In genomic region chr8:91806720-91807241, GRCm38 (mm10) we compare ENCODE assay signal across 11 mouse cellular contexts. TPM values are rescaled to one million over a fixed set of nuclear protein-coding genes. Genes with fewer than 3 reads are reported as not detected.
DNase-seq lines count a peak whose midpoint lies in the region; ATAC-seq and TF ChIP-seq lines count a peak whose summit lies in the region.
"Had no signal": no experiment of that assay in that cellular context is flagged by ENCODE, and none has a peak within 500 bp of the region (broad histone marks: within the 10 kb centered on the region; RNA-seq: fewer than 3 reads in every experiment).

No protein-coding gene starts in this region.

- no peak for ATAC-seq in intestine, embryonic 14.5 days (replicated peaks; ENCODE audit: low FRiP score, low TSS enrichment, low read depth)
- no peak for ATAC-seq in intestine, embryonic 15.5 days
- no peak for ATAC-seq in hindbrain, embryonic 16.5 days
- no peak for ATAC-seq in lung, embryonic 14.5 days (ENCODE audit: insufficient read depth)
- ATAC-seq in neural tube, embryonic 12.5 days (ENCODE audit: low FRiP score, low read depth), result no peak
- ATAC-seq in megakaryocyte-erythroid progenitor cell, adult 5-6 weeks (replicated peaks; ENCODE audit: low FRiP score, low TSS enrichment, poor library complexity, severe bottlenecking), result no peak

- H3K27me3 ChIP-seq in intestine, embryonic 14.5 days (replicated peaks; ENCODE audit: control insufficient read depth, insufficient read depth, low read length), result peaks cover 79% of the 10 kb centered on the region
- peaks cover 78% of the 10 kb centered on the region for H3K27me3 ChIP-seq in intestine, embryonic 15.5 days (replicated peaks)
- H3K27me3 ChIP-seq in hindbrain, embryonic 16.5 days (replicated peaks; ENCODE audit: control insufficient read depth, insufficient read depth, low read length), result peaks cover 28% of the 10 kb centered on the region
- peaks cover 74% of the 10 kb centered on the region for H3K27me3 ChIP-seq in lung, embryonic 14.5 days (ENCODE audit: insufficient read depth, low read length)
- H3K27me3 ChIP-seq in neural tube, embryonic 12.5 days (replicated peaks), result peaks cover 58% of the 10 kb centered on the region

- H3K27ac ChIP-seq in intestine, embryonic 14.5 days (ENCODE audit: low read depth), result no peak overlapping the region
- H3K27ac ChIP-seq in intestine, embryonic 15.5 days, result no peak overlapping the region
- 0 out of 2 replicates have a peak overlapping the region, but pooled peaks have one; percentile 23 for H3K27ac ChIP-seq in hindbrain, embryonic 16.5 days (ENCODE audit: low read depth, low read length)
- H3K27ac ChIP-seq in lung, embryonic 14.5 days (ENCODE audit: low read depth), result peak overlapping the region; percentile 84
- H3K27ac ChIP-seq in neural tube, embryonic 12.5 days, result no peak overlapping the region
- H3K27ac ChIP-seq: limb, embryonic 15.5 days had no signal

- no peaks in the 10 kb centered on the region for H3K36me3 ChIP-seq in intestine, embryonic 14.5 days (ENCODE audit: control insufficient read depth, insufficient read depth, low read length)
- H3K36me3 ChIP-seq in intestine, embryonic 15.5 days, result no peaks in the 10 kb centered on the region
- no peaks in the 10 kb centered on the region for H3K36me3 ChIP-seq in hindbrain, embryonic 16.5 days (ENCODE audit: control insufficient read depth, insufficient read depth, low read length)
- no peaks in the 10 kb centered on the region for H3K36me3 ChIP-seq in lung, embryonic 14.5 days (ENCODE audit: insufficient read depth)
- H3K36me3 ChIP-seq in neural tube, embryonic 12.5 days, result no peaks in the 10 kb centered on the region
- H3K36me3 ChIP-seq: limb, embryonic 15.5 days had no signal

- DNase-seq in intestine, embryonic 14.5 days (ENCODE audit: low spot score), result peak; percentile 58
- DNase-seq in lung, embryonic 14.5 days, result peak; percentile 60
- DNase-seq in right cerebral cortex, postnatal 14 days, result no peak
- DNase-seq in cerebellum, adult 9-11 months, result no peak
- DNase-seq: adrenal gland, postnatal 10 days; cerebellum, postnatal 25 days had no signal

- H3K4me3 ChIP-seq in intestine, embryonic 14.5 days (ENCODE audit: low read depth, low read length), result no peak overlapping the region
- H3K4me3 ChIP-seq in intestine, embryonic 15.5 days (replicated peaks), result no peak overlapping the region
- H3K4me3 ChIP-seq in hindbrain, embryonic 16.5 days (ENCODE audit: low read length), result no peak overlapping the region
- peak overlapping the region; percentile 41 for H3K4me3 ChIP-seq in lung, embryonic 14.5 days (ENCODE audit: low read depth, low read length)
- 0 out of 2 replicates have a peak overlapping the region, but pooled peaks have one; percentile 17 for H3K4me3 ChIP-seq in neural tube, embryonic 12.5 days

- peaks cover 6% of the 10 kb centered on the region; the same call in 1 of the 2 replicates for H3K4me1 ChIP-seq in intestine, embryonic 14.5 days (replicated peaks; ENCODE audit: control insufficient read depth, insufficient read depth, low read length)
- peaks cover 20% of the 10 kb centered on the region for H3K4me1 ChIP-seq in intestine, embryonic 15.5 days (replicated peaks)
- peaks cover 19% of the 10 kb centered on the region for H3K4me1 ChIP-seq in hindbrain, embryonic 16.5 days (ENCODE audit: control insufficient read depth, insufficient read depth, low read depth, low read length)
- no peaks in the 10 kb centered on the region for H3K4me1 ChIP-seq in lung, embryonic 14.5 days (ENCODE audit: insufficient read depth)
- peaks cover 48% of the 10 kb centered on the region for H3K4me1 ChIP-seq in neural tube, embryonic 12.5 days

- H3K9ac ChIP-seq in intestine, embryonic 14.5 days (ENCODE audit: low read length), result no peak overlapping the region
- no peak overlapping the region for H3K9ac ChIP-seq in intestine, embryonic 15.5 days
- H3K9ac ChIP-seq in hindbrain, embryonic 16.5 days (ENCODE audit: low read depth, low read length), result peak overlapping the region; percentile 28; the same call in 1 of the 2 replicates
- H3K9ac ChIP-seq in lung, embryonic 14.5 days, result peak overlapping the region; percentile 89
- 0 out of 2 replicates have a peak overlapping the region, but pooled peaks have one; percentile 26 for H3K9ac ChIP-seq in neural tube, embryonic 12.5 days
- H3K9ac ChIP-seq: limb, embryonic 15.5 days had no signal

- no peaks in the 10 kb centered on the region for H3K9me3 ChIP-seq in intestine, embryonic 14.5 days (ENCODE audit: control insufficient read depth, low read length)
- H3K9me3 ChIP-seq in intestine, embryonic 15.5 days, result no peaks in the 10 kb centered on the region
- no peaks in the 10 kb centered on the region for H3K9me3 ChIP-seq in hindbrain, embryonic 16.5 days (ENCODE audit: control insufficient read depth, low read length)
- H3K9me3 ChIP-seq in lung, embryonic 14.5 days (ENCODE audit: low read depth, low read length), result no peaks in the 10 kb centered on the region
- H3K9me3 ChIP-seq in neural tube, embryonic 12.5 days, result no peaks in the 10 kb centered on the region
- H3K9me3 ChIP-seq: limb, embryonic 15.5 days had no signal

- WGBS in intestine, embryonic 14.5 days, result 8% methylated on average over 12 of the region's 12 CpGs
- WGBS in intestine, embryonic 15.5 days, result 9% methylated on average over 12 of the region's 12 CpGs
- 18% methylated on average over 12 of the region's 12 CpGs for WGBS in hindbrain, embryonic 16.5 days
- 8% methylated on average over 12 of the region's 12 CpGs for WGBS in lung, embryonic 14.5 days
- WGBS in neural tube, embryonic 12.5 days, result 8% methylated on average over 12 of the region's 12 CpGs

- no peak for TF ChIP-seq CTCF in lung, embryonic 14.5 days (IDR thresholded peaks at IDR 0.05; ENCODE audit: low read depth)

- H3K4me2 ChIP-seq in intestine, embryonic 14.5 days (ENCODE audit: low read length), result no peak overlapping the region
- no peak overlapping the region for H3K4me2 ChIP-seq in intestine, embryonic 15.5 days (replicated peaks)
- peak overlapping the region; percentile 57 for H3K4me2 ChIP-seq in hindbrain, embryonic 16.5 days (ENCODE audit: low read length)
- peak overlapping the region; percentile 85 for H3K4me2 ChIP-seq in lung, embryonic 14.5 days
- peak overlapping the region; percentile 84 for H3K4me2 ChIP-seq in neural tube, embryonic 12.5 days (replicated peaks)
- H3K4me2 ChIP-seq: limb, embryonic 15.5 days had no signal

RNA-seq across cellular contexts. Expression of gene Irx3, which starts 4.9 kb away (rescaled TPM):
- polyA plus RNA-seq in intestine, embryonic 14.5 days (2014; fragmentation: Nextera tagmentation; extraction: Ambion mirVana), result 0.31 and 0.59 TPM in 2 replicates
- 0.58 and 0.63 TPM in 2 replicates for polyA plus RNA-seq in intestine, embryonic 15.5 days (2015; fragmentation: Nextera tagmentation; extraction: Ambion mirVana)
- 9.0 and 10.5 TPM in 2 replicates for polyA plus RNA-seq in hindbrain, embryonic 16.5 days (2015; fragmentation: Nextera tagmentation; extraction: Ambion mirVana)
- polyA plus RNA-seq in lung, embryonic 14.5 days (2014; fragmentation: Nextera tagmentation; extraction: Ambion mirVana), result 25.5 and 29.9 TPM in 2 replicates
- polyA plus RNA-seq in neural tube, embryonic 12.5 days (2016; fragmentation: Nextera tagmentation; extraction: Ambion mirVana), result 20.3 and 23.4 TPM in 2 replicates
- total RNA-seq in megakaryocyte-erythroid progenitor cell, adult 5-6 weeks (2014; fragmentation: Nextera tagmentation), result not detected in 2 replicates
- not detected in 2 replicates for total RNA-seq in megakaryocyte-erythroid progenitor cell, adult 5-6 weeks (2017)

Comparison
In these comparisons a context has a peak if more than half of its experiments do, and no peak if none do; other contexts are left out.
1. DNase-seq: peak in intestine, embryonic 14.5 days (single experiment) and lung, embryonic 14.5 days (single experiment); none in right cerebral cortex, postnatal 14 days (single experiment) and cerebellum, adult 9-11 months (single experiment).
2. H3K27ac ChIP-seq: peak in hindbrain, embryonic 16.5 days (single experiment) and lung, embryonic 14.5 days (single experiment); none in intestine, embryonic 14.5 days (single experiment), intestine, embryonic 15.5 days (single experiment) and neural tube, embryonic 12.5 days (single experiment).
3. H3K4me2 ChIP-seq: peak in hindbrain, embryonic 16.5 days (single experiment), lung, embryonic 14.5 days (single experiment) and neural tube, embryonic 12.5 days (single experiment); none in intestine, embryonic 14.5 days (single experiment) and intestine, embryonic 15.5 days (single experiment).
4. H3K4me3 ChIP-seq: peak in lung, embryonic 14.5 days (single experiment) and neural tube, embryonic 12.5 days (single experiment); none in intestine, embryonic 14.5 days (single experiment), intestine, embryonic 15.5 days (single experiment) and hindbrain, embryonic 16.5 days (single experiment).
5. H3K9ac ChIP-seq: peak in hindbrain, embryonic 16.5 days (single experiment), lung, embryonic 14.5 days (single experiment) and neural tube, embryonic 12.5 days (single experiment); none in intestine, embryonic 14.5 days (single experiment) and intestine, embryonic 15.5 days (single experiment).